Mouse (Mus musculus) A20 (cell line): ENCODE measurements around the gene Ptprg.

Experiments
- DNase-seq: peaks from one replicate; pipeline ENCODE4 v3.0.0-alpha.2; 2011; ENCODE audit warnings: low read depth, low spot score

Gene Ptprg

DNA sequence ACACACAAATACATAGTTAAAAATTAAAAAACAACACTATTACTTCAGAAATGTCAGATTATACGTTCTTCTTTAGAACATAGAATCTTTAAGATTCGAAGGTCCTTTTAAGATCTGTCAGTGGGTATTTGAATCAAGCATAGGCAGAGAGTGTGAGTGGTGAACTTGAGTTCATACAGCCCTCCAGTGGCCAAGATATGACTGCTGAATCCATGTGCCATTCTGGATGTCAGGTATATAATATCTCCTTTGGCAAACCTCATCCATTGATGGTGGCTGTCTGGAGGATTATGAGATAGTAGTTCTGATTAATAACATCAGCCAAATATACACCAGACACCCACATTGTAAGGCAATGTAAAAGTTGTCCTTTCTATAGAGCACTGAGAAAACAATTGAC, 266.0 kb downstream of the Ptprg start:
- no peak for DNase-seq

DNA sequence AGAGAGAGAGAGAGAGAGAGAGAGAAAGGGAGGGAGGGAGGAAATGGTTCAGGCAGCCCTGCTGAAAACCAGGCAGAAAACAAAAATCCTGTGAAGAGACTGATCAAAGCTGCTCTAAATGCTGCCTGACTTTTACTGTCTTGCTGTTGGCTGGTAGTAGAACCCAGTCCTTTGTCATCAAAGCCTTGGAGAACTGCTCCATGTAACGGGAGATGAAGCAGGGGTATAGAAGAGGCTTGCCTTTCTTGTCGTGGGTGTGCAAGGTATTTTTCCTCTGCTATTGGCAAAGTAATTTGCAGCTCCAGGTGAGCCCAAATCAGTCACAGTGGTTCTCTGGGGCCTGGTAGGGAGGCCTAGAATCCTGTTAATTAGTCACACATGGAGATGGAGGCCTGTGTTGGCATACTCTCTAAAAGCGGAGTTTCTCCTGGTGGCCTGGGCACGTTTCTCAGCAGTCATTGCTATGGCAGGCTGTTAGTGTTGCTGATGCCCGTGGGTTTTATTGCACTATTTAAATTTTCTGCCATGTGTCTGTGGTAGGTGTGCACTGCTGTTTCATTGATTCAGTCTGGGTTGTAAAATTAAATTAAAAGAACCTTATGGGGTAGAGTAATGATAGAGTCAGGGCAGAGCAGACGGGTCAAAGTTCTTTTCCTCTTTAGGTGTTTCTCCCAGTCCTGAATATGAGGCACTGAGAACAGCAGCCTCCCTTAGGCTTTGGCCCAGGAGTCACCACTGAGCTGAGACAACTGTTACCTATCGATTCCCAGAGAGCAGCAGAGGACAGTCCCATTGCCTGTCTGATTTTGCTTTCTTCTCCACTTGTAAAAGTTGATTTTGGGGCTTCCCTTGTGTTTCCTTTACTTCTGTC, 269.7 kb downstream of the Ptprg start:
- DNase-seq: no peak

DNA sequence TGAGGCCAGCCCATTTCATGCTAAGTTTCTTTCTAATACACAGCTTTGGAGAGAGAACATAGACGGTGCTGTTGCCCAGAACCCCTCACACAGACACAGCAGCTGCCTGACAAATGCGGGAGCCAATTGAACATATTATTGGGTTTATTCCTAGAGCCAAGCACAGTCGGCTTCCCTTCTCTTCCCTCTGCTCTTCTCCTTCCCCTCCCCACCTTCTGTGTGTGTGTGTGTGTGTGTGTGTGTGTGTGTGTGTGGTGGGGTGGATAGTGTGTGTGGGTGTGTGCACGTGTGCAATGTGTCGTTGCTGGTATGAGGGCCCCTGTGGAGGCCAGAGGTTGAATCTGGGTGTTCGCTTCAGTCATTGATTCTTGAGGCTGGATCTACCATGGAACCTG, 270.4 kb downstream of the Ptprg start:
- DNase-seq: no peak

DNA sequence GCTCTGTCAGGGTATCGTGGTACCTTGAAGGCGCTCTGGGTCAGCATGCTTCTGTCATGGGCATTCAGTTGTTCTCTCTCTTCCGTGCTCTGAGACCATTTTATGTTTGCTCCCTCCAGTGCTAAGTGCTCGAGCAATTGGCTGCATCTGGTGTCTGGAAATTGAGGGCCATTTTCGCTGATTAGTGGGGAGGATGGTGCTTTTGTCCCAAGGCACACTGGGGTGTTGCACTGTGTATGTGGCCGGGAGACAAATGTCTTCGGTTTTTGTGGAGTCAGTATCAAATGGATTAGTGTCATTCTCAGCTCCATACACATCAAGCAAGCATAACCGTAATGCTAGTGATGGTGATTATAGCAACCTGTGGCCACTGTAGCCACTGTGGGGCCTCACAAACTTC, 271.6 kb downstream of the Ptprg start:
- no peak for DNase-seq

DNA sequence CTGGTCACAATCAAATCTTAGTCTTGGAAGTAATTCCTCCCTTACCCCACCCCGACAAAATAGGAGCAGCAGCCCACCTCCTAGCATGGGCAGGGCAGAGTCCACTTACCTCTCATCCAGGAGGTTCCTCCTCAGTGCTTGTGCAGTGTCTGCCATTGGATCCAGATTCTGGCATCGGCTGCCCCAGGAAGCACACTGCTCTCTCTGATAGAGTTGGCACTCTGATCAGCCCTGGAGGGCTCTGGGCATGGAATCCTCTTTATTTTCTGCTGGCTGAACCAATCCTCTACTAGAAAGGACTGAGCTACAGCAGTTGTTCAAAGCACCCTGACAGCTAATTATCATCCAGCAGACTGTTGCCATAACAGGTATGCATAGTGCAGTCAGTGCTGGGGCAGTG, 272.2 kb downstream of the Ptprg start:
- DNase-seq: no peak

DNA sequence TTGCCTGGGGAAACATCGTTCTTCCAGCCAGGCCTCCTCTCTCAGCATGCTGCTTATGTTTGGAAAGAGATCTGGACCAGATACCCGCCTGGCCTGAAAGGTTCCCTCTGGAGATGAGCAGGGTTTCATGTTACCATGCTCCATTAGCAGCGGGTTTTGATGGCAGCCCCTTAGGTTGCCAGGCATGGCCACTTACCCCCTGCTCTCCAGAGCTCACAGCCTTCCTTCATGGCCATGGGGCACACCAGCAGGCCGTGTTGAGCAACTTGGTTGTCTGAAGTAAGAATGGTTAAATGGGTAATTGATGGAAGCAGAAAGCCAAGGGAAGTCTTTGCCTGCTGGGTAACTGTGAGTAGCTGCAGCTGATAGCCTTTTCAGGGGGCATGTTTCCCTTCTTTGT, 274.8 kb downstream of the Ptprg start:
- DNase-seq: no peak

DNA sequence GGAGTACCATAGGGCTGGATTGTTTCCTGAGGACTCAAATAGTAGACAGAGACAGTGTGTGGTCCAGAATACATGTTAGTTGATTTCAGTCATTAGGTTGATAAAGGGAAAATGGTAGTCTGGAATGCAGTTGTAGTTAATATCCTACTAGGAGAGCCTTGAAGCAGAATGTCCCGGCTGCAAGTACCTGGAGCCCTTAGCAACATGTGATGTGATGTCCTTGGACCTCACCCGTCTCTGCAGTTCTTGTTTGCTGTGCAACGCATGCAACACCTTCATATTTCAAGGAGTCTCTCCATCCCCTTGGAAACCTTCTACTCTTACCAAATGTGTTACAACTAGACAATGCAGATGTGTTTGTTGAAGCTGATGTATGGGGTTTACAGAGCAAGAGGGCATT, 280.3 kb downstream of the Ptprg start:
- no peak for DNase-seq

DNA sequence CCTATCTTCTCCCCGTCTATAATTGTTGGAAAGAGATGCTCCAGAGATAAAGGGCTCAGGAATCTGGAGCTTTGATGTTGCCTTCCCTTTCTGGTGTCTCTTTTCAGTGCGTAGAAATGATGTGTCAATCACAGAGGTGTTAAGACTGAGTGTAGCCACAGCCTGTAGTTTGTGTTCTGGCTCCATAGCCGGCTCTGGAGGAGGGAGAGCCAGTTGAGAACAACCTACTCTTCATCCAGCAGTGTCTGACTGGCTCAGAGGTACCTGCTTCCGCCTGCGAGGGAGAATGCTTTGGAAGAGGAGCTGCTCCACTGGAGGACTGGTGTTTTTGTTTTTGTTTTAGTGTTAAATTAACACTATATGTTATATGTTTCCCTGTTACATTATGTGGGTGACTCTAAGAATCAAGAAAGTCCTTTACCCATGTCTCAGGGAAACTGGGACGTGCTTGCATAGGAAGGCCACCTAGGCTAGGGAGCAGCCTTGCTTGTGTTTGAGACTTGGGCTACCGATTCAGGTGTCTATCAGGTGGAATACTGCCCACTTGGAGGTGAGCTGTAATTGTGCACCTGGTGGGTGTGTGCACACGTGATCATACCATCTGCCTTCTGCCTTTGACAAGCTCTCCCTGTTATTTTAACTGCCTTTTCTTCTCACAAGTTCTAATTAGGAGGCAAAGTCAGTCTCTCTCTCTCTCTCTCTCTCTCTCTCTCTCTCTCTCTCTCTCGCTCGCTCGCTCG, 282.5 kb downstream of the Ptprg start:
- DNase-seq: no peak

DNA sequence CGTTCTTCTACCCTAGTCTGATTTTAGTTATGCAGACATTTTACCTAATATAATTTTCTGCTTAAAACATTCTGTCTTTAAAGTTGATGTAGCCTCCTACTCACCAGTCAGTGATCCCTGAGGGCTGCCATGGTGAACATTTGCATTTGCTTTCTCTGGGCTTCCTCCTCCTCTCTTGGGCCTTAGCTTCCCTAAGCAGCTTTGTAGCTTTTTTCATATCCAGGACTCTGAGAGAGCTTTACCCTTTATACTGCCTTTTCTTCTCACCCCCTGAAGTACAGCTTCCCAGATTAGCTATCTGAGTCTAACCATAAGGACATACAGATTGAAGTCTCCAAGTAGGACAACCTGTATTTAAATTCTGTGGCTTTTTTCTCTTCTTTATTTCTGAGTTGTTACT, 284.4 kb downstream of the Ptprg start:
- DNase-seq: no peak

DNA sequence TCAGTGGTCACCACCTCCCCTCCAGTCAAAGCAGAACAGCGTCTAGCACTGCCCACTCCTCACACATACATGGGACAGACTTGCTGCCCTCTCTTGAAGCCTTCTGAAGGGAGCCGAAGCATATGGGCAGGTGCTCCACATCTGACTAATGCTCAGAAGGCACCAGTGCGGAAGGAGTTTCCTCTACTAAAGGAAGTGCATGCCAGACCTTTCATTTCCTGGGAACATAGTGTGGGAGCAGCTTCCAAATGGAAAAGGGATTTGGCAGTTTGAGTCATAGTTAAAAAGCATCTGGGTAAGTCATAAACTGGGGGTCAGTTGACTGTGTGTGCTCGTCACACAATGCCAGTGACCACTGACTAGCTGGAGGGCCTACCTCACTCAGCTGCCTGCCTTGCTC, 288.3 kb downstream of the Ptprg start:
- DNase-seq: no peak

DNA sequence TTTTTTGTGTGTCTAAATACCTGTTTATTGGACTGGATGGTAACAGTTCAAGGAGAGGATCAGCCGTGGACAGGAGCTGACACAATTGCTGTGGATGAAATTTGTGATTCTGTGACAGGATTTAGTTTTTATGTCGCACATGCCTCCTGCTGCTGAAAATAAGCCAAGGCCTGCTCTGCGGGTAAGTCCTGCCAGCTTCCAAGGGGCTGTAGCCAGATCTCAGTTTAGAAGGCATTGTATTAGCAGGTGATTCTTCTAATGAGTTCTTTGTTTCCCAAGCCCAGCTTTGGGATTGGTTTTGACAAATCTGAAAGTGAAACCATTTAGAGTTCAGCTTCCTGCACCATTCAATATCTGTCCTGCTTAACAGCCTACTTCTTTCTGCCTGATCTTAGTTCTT, 299.6 kb downstream of the Ptprg start:
- DNase-seq: no peak

DNA sequence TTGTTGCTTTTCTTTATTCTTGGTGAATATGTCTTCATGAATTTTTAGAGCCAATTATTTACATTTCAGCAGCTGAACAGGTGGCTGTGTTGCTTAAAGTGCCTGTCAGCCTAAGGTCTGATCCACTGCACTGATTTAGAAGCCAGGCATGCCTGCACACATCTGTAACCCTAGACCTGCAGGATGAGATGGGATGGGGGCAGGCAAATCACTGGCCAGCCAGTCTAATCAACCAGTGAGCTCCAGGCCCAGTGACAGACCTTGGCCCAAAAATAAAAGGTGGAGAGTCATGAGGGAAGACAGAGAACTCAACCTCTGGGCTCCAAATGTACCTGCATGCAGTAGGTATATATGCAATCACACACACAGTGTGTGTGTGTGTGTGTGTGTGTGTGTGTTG, 302.2 kb downstream of the Ptprg start:
- no peak for DNase-seq

DNA sequence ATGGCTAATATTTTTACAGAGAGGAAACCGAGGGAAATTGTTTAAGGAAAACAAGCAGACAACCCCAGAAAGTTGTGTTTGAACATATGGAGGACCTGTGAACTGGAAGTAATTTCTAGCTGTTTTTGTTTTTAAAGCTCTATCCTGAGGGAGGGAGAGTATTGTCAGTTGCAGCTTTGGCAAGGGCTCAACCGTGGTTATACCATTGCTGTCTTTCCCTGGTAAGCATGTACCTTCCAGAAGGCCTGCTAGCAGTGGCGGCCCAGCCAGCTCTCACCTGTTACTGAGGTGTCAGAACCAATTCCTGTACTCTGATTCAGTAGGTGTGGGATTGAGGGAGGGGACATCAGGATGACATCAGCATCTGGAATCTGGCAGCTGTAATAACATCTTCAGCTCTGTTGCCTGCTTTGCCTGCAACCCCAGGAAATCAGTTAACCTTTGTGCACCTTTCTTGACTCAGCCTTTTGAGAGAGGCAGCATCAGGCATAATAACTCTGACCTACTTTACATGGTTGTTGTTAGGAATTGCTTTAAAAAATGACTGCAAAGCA, 304.7 kb downstream of the Ptprg start:
- no peak for DNase-seq

DNA sequence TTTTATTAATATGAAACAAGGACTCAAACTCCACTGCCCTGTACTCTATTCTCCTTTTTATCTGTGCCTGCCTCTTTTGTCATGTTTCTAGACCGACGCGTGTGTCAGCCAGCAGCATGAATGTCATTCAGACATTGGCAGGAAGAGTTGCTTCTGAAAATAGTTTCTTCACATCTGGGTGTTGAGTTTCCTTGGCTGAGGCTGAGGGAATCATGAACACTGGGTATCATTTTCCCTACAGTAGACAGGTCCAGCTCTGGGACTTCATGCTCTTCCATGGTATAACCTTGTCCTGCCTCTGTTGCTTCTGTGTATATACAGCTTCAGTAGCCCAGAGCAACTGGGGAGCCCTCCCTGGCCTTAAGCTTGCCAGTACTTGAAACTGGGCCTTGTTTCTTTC, 310.0 kb downstream of the Ptprg start:
- DNase-seq: no peak

DNA sequence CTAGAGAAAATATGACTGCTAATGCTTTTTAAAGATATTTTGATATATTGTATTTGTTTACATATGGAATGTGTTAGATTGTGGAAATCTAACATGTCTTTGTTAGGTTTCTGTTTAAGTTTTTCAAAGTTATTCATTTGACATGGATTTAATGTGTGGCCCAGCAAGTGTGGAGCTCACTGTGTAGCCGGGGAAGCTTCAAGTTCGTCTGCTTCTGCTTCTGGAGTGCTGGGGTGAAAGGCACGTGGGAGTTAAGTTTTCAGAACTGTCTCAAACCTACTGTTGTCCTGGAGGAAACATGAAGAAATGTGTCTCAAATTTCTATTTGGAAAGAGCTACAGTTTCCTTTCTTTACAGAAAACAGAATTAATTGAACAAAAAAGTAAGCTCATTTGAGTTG, 311.5 kb downstream of the Ptprg start:
- DNase-seq: no peak

DNA sequence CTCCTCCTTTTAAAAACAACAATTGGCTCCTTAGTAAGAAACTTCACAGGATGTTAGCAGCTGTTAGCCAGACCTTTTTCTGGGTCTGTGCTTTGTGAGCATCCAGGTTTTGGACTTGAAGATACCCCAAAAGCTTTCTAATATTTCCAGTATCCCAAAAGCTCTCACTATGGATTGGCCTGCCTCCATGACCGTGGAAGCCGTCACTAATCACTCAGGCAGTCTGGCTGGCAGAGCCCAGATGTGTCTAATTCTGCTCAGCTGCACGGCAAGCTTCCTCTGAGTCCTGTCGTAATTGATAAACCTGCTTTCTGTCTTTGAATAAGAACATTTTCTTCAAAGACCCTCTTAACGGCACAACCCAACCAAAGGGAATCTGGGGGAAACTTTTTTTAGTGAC, 312.0 kb downstream of the Ptprg start:
- DNase-seq: no peak

DNA sequence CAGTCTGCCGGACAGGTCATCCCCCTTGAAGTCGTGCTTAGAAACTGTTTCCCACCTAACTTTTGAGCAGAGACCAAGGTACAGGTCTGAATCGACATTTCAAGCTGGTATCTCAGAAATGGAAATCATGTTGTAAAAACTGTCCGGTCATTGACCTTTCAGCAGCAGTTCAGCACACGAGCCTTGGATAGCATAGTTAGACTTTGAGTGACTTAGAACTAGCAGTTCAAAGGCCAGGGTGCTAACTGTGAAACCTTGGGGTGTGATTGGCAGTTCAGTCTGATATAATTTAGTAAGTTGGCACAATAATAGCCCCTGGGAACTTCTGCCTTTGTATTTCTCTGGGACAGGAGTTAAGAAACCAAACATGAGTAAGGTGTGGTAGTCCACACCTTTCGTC, 312.5 kb downstream of the Ptprg start:
- no peak for DNase-seq

DNA sequence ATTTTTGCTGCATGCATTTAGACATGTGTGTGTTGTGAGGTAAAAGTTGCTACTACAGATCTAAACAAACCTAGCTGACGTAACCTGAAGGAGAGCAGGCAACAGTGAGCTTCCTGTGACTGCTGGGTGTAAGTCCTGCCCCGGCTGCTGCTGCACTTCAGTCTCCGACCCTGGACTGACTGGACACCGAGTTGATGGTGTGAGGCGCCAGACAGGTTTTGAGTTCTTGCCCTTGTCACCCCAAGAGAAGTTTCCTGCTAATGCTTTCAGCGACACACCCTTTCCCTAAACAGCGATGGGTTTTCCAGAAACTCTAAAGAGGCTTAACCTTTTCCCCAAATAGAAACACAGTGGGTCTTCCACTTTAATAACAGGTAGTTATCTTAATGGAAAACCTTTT, 313.1 kb downstream of the Ptprg start:
- no peak for DNase-seq

DNA sequence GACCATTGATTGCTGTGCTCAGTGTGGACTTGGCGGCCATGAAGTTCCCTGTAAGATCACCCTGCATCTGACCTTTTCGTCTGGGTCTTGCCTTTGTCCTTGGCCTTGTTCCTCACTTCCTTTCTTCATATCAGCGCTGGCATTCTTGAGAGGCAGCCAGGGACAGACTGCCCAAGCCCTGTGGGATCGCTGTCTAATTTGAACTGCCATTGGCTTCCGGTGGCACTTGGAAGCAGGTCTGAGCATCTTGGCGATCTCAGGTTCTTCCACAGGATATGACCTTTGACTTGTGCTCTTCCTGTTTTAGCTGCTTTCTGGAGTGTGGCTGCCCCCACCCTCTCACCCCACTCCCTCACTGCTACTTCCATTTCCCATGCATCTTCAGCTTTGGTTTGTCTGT, 315.3 kb downstream of the Ptprg start:
- no peak for DNase-seq

DNA sequence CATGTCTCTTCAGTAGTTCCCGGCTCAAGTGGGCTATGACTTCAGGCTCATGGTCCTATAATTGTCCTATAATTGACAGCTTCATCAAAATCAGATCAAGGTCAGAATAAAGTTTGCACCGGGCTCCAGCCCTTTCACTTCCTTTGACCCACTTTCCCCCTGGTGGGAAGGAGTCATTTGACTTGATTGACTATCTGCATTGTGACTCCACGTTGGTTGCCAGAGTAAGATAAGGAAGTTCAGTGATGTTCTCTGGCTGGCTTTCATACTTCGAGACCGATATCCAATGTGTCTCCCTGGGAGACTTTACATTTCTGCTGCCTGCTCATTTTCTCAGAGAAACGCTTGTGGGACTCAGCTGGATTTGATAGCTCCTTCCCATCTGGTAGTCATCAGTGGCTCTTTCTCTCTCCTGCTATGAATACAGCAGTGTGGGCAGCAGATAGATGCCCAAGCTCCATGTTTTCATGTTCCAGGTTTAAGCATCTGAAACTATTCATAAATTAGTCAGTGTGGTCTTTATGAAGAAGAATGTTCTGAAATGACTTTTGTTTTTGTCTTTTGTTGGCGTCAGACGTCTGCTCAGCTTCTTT, 318.5 kb downstream of the Ptprg start:
- no peak for DNase-seq

DNA sequence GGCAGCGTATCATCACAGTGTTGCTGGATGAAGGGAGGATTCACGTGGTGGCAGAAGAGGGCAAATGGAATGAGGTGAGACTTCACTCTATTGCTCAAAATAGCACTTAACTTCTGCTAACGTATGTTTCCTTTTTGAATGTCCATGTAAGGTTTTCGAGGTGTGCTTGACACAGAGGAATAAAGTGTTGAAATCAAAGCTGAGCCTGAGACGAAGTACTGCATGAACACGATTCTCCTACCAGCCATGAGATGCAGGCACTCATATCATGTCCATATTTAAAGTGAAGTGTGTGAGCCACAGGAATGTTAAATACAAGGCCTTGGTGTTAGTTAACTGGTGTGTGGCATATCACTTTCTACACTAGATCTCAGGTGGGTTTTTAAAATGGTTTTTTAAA, 320.9 kb downstream of the Ptprg start:
- no peak for DNase-seq
